Mouse (Mus musculus): ENCODE results near the gene Tuft1. TPM values are rescaled to one million over a fixed set of nuclear protein-coding genes. Genes with fewer than 3 reads are reported as not detected.
"Not testable (repeated sequence)": the region's sequence is repeated elsewhere in the genome, so short reads cannot be mapped to it uniquely, and the experiment has no call there.

Gene Tuft1
- polyA plus RNA-seq, 1 experiment from 2014 or later, result 3.9 TPM

DNA sequence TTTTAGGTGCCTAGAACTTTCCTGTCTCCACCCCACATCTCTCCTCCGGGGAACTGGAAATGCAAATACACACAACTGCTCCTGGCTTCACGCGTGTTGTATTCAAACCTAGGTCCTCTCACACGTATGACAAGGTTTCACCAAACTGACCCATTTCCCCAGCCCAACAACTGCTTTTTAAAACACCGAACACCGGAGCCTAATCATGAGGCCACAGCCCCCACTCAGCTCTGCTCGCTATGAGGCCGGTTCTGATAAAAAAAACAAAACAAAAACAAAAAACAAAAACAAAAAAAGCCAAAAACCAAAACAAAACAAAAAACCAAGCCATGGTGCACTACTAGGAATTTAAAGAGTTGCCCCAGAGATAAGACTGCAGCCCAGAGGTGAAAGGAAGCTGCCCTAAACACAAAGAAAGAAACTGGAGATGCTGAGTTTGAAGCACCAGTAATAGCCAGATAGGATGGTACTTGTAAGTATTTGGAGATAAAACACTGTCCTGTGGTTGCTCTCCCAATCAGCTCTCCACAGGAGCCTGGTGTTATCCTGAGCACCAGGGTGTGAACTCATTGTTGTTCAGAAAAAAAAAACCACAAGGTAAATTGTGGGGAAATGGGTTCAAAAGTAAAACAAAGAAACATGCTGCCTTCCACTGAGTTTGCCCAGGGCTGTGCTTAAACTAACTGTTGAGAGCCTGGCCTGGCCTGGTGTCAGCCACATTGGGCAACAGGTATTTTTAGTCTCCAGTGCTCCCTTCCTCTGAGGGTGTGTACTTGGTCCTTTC lies 27.5 kb upstream of the Tuft1 start:
- H3K27me3 ChIP-seq (ENCODE audit: low read depth, poor library complexity, severe bottlenecking); H3K4me1 ChIP-seq; H3K9me3 ChIP-seq (replicated peaks); H3K4me3 ChIP-seq; DNase-seq (ENCODE audit: low spot score); H3K36me3 ChIP-seq; H3K27ac ChIP-seq (replicated peaks): not testable (repeated sequence)
- WGBS, result 84% methylated on average over 8 of the region's 8 CpGs

DNA sequence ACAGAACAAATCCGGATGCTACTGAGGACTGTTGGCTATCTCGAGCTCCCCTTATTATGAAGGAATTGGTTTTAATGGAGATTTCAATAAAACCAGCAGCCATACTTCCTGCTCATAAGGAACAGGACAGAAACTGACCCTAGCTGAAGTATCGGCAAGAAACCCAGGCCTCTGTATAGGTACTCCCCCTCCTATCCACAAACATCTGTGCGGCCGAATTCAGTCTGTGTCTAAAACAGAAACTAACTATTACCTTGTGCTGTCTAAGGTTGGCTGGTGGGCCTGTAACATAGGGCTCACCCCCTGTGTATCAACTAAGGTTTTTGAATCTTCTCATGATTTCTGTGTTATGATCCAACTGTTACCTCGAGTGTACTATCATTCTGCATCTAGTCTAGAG lies 25.0 kb upstream of the Tuft1 start:
- 86% methylated on average over 6 of the region's 6 CpGs for WGBS
- no peak for DNase-seq (ENCODE audit: low spot score)
- Histone ChIP-seq H3K9me3 (replicated peaks) (no peaks in the 10 kb centered on the region), H3K36me3 (no peaks in the 10 kb centered on the region), H3K4me3 (no peak overlapping the region), H3K27me3 (ENCODE audit: low read depth, poor library complexity, severe bottlenecking) (no peaks in the 10 kb centered on the region), H3K27ac (replicated peaks) (no peak overlapping the region), H3K4me1 (no peaks in the 10 kb centered on the region)

DNA sequence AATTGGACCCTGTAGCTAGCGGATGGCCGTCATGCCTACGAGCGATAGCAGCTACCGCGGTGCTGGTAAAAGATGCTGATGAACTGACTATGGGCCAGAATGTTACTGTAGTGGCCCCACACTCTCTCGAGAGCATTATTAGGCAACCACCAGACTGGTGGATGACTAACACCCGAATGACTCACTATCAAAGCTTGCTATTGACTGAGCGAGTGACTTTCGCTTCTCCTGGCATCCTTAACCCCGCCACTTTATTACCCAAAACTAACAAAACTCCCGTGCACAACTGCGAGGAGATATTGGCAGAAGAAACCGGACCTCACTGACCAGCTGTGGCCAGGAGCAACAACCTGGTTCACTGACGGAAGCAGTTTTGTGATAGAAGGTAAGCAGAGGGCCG lies 22.1 kb upstream of the Tuft1 start:
- 93% methylated on average over 16 of the region's 16 CpGs for WGBS
- no peak for DNase-seq (ENCODE audit: low spot score)
- no peaks in the 10 kb centered on the region for H3K36me3 ChIP-seq

DNA sequence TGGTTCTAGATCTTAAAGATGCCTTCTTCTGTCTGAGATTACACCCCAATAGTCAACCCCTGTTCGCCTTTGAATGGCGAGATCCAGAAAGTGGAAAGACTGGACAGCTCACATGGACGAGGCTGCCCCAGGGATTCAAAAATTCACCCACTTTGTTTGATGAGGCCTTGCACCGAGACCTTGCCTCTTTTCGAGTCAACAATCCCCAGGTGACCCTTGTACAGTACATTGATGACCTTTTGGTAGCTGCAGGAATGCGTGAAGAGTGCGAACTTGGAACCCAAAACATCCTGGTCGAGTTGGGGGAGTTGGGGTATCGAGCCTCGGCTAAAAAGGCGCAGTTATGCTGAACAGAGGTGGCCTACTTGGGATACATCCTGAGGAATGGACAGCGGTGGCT lies 21.4 kb upstream of the Tuft1 start:
- not testable (repeated sequence) for H3K36me3 ChIP-seq; H3K9me3 ChIP-seq (replicated peaks); H3K4me3 ChIP-seq; H3K4me1 ChIP-seq; DNase-seq (ENCODE audit: low spot score); H3K27me3 ChIP-seq (ENCODE audit: low read depth, poor library complexity, severe bottlenecking); H3K27ac ChIP-seq (replicated peaks)
- WGBS, result 95% methylated on average over 12 of the region's 12 CpGs

More for the DNA sequence above, 22.1 kb upstream of the Tuft1 start:
- H3K27me3 ChIP-seq (ENCODE audit: low read depth, poor library complexity, severe bottlenecking), result no peaks in the 10 kb centered on the region
- no peak overlapping the region for H3K27ac ChIP-seq (replicated peaks)
- H3K4me1 ChIP-seq, result no peaks in the 10 kb centered on the region
- H3K9me3 ChIP-seq (replicated peaks), result no peaks in the 10 kb centered on the region
- H3K4me3 ChIP-seq, result no peak overlapping the region

DNA sequence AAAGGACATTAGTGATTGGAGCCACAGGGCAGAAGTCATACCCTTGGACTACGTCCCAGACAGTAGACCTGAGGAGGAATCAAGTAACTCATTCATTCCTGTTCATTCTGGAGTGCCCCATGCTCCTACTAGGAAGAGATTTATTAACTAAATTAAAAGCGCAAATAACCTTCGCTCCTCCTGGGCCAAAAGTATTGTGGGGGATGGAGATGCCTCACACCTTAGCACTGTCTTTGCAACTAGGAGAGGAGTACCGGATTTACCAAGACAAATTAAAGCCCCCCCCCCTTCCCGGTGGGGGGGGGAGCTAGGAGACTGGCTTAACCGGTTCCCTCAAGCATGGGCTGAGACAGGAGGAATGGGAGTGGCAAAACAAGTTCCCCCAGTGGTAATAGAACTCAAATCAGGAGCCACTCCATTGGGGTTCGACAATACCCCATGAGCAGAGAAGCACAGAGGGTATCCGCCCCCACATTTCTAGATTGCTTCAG lies 20.7 kb upstream of the Tuft1 start:
- WGBS, result 75% methylated on average over 8 of the region's 8 CpGs
- H3K9me3 ChIP-seq (replicated peaks), result no peaks in the 10 kb centered on the region
- no peak for DNase-seq (ENCODE audit: low spot score)
- no peaks in the 10 kb centered on the region for H3K27me3 ChIP-seq (ENCODE audit: low read depth, poor library complexity, severe bottlenecking)
- no peak overlapping the region for H3K4me3 ChIP-seq
- H3K27ac ChIP-seq (replicated peaks), result no peak overlapping the region
- H3K4me1 ChIP-seq, result no peaks in the 10 kb centered on the region
- H3K36me3 ChIP-seq, result no peaks in the 10 kb centered on the region

DNA sequence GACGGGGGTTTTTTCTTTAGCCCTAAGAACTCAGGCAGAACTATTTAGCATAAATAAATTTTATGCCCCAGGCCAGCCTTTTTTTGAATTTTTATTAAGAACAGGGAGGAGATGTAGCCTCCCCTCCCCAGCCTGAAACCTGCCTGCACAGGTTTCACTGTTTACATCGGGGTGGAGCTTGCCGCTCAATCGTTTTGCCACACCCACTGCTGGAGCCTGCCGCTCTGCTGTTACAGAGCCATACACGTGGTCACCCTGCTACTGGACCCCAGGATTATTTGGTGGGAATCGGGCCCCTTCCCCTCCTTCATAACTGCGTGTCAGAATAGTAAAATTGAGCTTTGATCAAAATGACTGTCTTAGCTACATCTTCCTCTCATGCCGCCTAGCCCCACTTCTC lies 16.4 kb upstream of the Tuft1 start:
- H3K4me1 ChIP-seq; H3K4me3 ChIP-seq; H3K36me3 ChIP-seq; H3K27ac ChIP-seq (replicated peaks); DNase-seq (ENCODE audit: low spot score); H3K9me3 ChIP-seq (replicated peaks); H3K27me3 ChIP-seq (ENCODE audit: low read depth, poor library complexity, severe bottlenecking): not testable (repeated sequence)
- WGBS, result 88% methylated on average over 9 of the region's 9 CpGs

DNA sequence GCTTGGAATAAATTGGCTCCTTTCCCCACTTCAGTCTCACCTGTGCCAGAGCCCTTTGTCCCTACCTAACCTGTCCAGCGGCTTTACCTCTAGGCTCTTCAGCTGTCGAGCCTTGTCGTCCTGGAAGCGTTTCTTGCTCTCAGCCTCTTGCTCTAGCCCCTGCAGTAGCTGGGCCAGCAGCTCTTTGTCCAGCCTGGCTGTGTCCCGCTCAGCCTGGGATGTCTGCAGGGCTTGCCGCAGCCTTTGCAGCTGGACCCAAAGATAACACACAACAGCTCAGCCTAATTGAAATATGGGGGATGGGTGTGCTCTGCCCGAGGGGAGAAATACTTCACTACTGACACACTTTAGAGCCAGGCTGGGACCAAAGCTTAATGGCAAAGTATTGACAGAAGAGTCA lies 7.2 kb upstream of the Tuft1 start:
- not testable (repeated sequence) for H3K27me3 ChIP-seq (ENCODE audit: low read depth, poor library complexity, severe bottlenecking); H3K27ac ChIP-seq (replicated peaks); H3K9me3 ChIP-seq (replicated peaks); H3K4me3 ChIP-seq; DNase-seq (ENCODE audit: low spot score); H3K4me1 ChIP-seq; H3K36me3 ChIP-seq
- 48% methylated on average over 7 of the region's 7 CpGs for WGBS

DNA sequence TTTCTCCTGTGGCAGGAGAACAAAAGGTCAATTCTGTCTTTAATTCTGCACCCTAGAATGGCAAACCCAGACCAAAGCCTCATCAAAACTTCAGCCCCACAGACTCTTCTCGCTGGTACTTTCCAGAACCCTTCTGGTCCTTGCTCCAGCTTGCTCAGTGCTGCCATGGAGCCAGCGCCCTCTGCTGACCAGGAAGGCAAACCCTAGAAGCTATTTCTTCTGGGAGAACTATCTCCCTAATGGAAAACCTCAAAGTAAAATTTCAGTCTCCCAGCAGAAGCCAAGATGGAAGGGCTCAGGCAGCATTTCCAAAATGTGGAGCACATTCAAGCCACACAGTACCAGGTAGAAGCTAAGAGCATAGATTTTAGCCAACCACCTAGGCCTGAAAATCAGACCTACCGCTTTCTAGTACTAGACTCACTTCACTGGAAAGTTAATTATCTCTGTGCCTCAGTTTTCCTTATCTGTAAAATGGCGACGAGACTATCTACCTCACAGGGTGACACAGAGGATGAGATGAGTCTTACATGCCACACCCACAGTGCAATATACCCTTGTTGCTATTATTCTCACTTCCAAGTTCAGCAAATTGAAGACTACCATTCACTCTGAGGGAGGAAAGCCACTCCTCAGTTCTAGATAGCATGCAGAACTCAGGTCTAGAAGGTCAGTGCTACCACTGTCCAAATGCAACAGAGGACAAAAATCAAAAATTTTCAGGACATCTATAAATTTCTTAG lies 6.6 kb upstream of the Tuft1 start:
- not testable (repeated sequence) for H3K4me3 ChIP-seq; H3K9me3 ChIP-seq (replicated peaks); H3K4me1 ChIP-seq; H3K27ac ChIP-seq (replicated peaks); H3K36me3 ChIP-seq; DNase-seq (ENCODE audit: low spot score); H3K27me3 ChIP-seq (ENCODE audit: low read depth, poor library complexity, severe bottlenecking)
- 66% methylated on average over 4 of the region's 5 CpGs for WGBS

DNA sequence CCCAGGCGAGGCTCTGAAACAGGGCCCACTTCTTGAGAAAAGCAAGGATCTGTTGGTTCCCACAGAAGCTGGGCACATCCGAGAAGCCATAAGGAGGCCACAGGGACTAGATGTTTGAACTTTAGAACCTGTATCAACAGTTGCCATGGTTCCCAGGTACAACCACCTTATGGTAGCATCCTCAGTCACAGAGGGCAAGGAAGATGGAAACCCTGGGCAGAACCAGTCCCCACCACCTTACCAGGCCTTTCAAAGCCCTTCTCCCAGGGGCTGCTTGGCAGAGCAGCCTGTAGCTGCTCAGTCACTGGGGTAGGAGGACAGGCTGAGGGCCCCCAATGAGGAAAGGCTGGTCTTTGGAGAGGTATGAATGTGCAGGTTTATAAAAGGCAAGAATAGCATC lies 2.2 kb upstream of the Tuft1 start:
- H3K27me3 ChIP-seq (ENCODE audit: low read depth, poor library complexity, severe bottlenecking), result peaks cover 26% of the 10 kb centered on the region
- not testable (repeated sequence) for H3K27ac ChIP-seq (replicated peaks); H3K4me1 ChIP-seq; H3K9me3 ChIP-seq (replicated peaks); H3K4me3 ChIP-seq; DNase-seq (ENCODE audit: low spot score); H3K36me3 ChIP-seq
- 91% methylated on average over 2 of the region's 2 CpGs for WGBS

DNA sequence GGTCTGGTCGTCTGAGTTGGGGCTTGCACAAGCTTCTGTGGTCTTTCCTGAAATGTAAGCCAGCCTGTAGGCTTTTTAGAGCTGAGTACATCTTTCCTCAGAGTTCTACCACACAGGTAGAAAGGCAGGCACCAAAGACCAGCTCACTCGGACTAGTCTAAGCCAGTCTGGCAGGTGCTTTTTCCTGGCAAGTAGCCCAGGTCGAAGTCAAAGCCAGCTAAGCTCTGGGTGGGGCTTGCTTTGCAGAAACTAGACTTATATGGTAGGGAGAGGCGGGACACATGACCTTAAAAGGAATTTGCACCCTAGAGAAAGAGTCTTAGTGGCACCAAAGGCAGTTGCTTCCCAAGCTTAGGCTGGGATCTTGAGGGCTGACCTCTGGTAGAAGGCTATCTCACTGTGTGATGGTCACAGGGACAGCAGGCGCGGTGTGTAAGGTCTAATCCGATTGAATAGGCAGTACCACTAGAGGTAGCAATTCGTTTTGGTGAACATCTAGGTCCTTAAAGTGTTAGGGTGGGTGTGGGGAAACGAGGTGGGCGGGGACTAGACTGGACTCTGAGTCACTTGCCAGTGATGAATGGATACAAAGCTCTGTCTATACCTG lies 573 bp upstream of the Tuft1 start:
- 31% methylated on average over 8 of the region's 10 CpGs for WGBS
- not testable (repeated sequence) for H3K36me3 ChIP-seq; H3K27ac ChIP-seq (replicated peaks); H3K4me3 ChIP-seq; H3K4me1 ChIP-seq; H3K9me3 ChIP-seq (replicated peaks); DNase-seq (ENCODE audit: low spot score)
- peaks cover 26% of the 10 kb centered on the region for H3K27me3 ChIP-seq (ENCODE audit: low read depth, poor library complexity, severe bottlenecking)

DNA sequence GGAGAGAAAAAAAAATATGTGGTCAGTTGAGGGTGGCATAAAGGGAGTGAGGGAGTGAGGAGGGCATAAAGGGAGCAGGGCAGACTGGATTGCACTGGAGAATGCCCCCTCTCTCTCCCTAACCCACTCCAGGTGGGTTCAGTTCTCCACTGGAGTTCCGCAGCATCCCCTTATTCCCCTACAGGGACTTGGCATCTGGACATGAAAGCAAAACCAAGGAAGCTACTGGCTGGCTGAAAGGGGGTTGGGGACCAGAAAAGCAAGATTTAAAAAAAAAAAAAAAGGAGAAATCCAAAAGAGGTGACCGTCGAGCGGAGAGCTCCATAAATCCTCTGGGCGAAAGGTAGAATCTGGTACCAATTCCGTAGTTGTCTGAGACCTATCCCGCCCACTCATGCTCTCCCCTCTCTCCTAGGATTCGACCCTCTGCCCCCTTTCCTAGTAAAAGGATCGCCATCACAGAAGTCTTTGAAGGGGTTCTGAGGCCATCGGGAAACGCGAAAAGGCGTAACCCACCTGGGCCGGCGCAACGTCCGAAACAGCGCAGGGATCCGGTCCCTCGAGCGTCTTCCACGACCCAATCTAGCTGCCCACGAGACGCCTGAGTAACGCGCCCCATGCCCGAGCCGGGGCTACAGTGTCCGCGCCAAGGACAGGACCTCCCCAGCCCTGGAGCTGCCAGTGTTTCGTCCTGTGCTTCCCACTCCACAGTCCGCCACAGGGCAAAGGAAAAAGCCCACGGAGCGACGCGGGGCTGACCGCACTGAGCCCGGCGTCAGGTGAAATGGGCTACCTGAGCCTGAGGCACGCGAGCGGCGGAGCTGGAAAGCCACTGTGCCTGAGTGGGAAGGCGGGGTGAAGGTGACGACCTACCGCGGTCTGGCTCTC lies 576 bp downstream of the Tuft1 start:
- not testable (repeated sequence) for H3K36me3 ChIP-seq; H3K27ac ChIP-seq (replicated peaks); H3K9me3 ChIP-seq (replicated peaks); H3K4me1 ChIP-seq
- Histone ChIP-seq H3K27me3 (ENCODE audit: low read depth, poor library complexity, severe bottlenecking) (peaks cover 26% of the 10 kb centered on the region), H3K4me3 (peak overlapping the region; percentile 55)
- DNase-seq (ENCODE audit: low spot score), result peak; percentile 25
- 2% methylated on average over 23 of the region's 47 CpGs for WGBS

DNA sequence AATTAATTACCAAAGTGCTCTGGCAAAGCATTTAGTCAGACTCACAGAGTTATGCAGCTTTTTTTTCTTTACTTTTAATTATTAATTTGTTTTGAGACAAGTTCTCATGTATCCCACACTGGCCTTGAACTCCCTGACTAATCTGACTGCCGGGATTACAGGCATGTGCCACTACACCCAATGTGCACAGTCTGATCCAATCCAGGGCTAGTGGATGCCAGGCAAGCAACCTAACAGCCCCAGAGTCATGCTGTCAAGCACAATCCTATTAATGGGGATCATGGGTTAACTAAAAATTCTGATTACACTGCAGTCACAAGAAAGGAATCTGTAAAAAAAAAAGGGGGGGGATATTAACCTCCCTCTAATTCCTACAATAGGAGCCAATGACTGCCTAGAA lies 4.7 kb downstream of the Tuft1 start:
- not testable (repeated sequence) for H3K9me3 ChIP-seq (replicated peaks); H3K27ac ChIP-seq (replicated peaks); H3K4me3 ChIP-seq; DNase-seq (ENCODE audit: low spot score); H3K36me3 ChIP-seq
- H3K4me1 ChIP-seq, result peaks cover 29% of the 10 kb centered on the region
- 67% methylated on average over 1 of the region's 1 CpGs for whole genome bisulfite sequencing
- peaks cover 16% of the 10 kb centered on the region for H3K27me3 ChIP-seq (ENCODE audit: low read depth, poor library complexity, severe bottlenecking)

Data from midbrain, embryonic 10.5 days (tissue).